Mouse (Mus musculus) bone marrow, adult 2 months (tissue): ENCODE measurements around the gene Ctf2. TPM values are rescaled to one million over a fixed set of nuclear protein-coding genes. Genes with fewer than 3 reads are reported as not detected.
A peak's percentile ranks its signal among the peaks of the same experiment; 100 is the strongest.

Experiments
- H3K27ac ChIP-seq: fragments of 200-500 bp; 2 replicates; pipeline ENCODE4 v1.5.1; 2012; ENCODE audit warnings: low read depth, mild to moderate bottlenecking, control low read depth, inconsistent platforms, low read length; ENCODE audit not compliant: control insufficient read depth, poor library complexity, insufficient read depth
- H3K4me1 ChIP-seq: fragments of 200-500 bp; 2 replicates; pipeline ENCODE4 v1.6.1; 2011; ENCODE audit warnings: low read length; ENCODE audit not compliant: control insufficient read depth, insufficient read depth
- H3K4me3 ChIP-seq: fragments of 200-500 bp; replicated peaks from 2 replicates; pipeline ENCODE3; 2011; ENCODE audit warnings: mild to moderate bottlenecking, low read depth, low read length, control low read depth; ENCODE audit not compliant: control insufficient read depth
- CTCF ChIP-seq: fragments of 200-500 bp; IDR thresholded peaks from 2 replicates; pipeline ENCODE4 v1.5.1; 2011; ENCODE audit warnings: low read length, control low read depth; ENCODE audit not compliant: control insufficient read depth, insufficient read depth
- POLR2A ChIP-seq: fragments of 200-500 bp; IDR thresholded peaks from 2 replicates; pipeline ENCODE4 v1.6.1; 2011; ENCODE audit warnings: low read depth, mild to moderate bottlenecking, control low read depth, low read length, borderline replicate concordance; ENCODE audit not compliant: control insufficient read depth
- WGBS: fragments of 180-500 bp; shearing (Covaris S2); methylation state at CpG from one replicate; pipeline ENCODE4 v1.1.7; 2018; 5-methylcytosine and 5-hydroxymethylcytosine counted together
- polyA plus RNA-seq: library from polyadenylated mRNA; stranded (reverse); fragments of >200 nt; gene quantifications from 2 replicates; pipeline ENCODE4 v1.2.4, GENCODE M21; 2011; ENCODE audit warnings: low replicate concordance; ENCODE audit not compliant: missing spikeins, insufficient read depth, insufficient read length

Ctf2 gene
- polyA plus RNA-seq, 1 experiment: not detected

DNA sequence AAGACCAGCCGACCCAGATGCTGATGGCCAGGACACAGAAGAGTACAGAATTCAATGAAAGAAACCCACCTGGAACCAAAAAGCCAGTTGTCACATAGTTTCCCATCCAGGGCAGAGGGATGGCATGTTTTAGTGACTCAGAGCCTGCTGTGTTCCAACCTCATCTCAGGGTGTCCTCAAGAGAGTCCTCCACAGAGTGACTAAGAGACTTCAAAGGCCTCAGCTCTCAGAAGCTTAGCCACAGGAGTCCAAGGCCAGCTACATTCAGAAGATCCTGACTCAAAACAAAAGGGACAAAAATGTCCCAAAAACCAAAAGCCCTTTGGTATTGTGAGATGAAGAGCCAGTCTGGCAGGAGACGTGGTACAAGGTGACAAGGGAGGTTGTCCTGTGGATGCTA is 53.2 kb downstream of the Ctf2 start:
- Histone ChIP-seq H3K4me1 (no peaks in the 10 kb centered on the region), H3K4me3 (no peak overlapping the region), H3K27ac (no peak overlapping the region)
- no peak for TF ChIP-seq CTCF
- TF ChIP-seq POLR2A: no peak
- WGBS: 87% methylated on average over 2 of the region's 2 CpGs

DNA sequence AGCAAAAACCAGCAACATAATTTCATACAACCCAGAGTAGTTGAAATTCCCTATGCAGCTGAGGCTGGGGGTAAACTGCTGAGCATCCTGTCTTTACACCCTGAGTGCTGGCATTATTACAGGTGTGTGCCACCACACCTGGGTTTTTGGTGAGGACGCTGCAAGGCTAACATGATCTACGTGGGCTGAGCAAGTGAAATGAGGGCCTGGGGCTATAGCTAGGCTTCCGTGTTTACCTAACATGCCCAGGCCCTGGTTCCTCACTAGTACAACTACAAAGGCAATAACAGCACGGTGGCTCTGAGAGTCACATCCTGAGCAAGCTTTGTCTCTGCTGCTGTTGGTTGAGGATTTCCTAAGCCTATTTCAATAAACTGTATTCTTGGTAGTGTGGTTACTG is 54.4 kb downstream of the Ctf2 start:
- no peak overlapping the region for H3K27ac ChIP-seq
- H3K4me1 ChIP-seq: no peaks in the 10 kb centered on the region
- no peak overlapping the region for H3K4me3 ChIP-seq
- 85% methylated on average over 4 of the region's 4 CpGs for WGBS
- TF ChIP-seq CTCF (no peak), POLR2A (no peak)

DNA sequence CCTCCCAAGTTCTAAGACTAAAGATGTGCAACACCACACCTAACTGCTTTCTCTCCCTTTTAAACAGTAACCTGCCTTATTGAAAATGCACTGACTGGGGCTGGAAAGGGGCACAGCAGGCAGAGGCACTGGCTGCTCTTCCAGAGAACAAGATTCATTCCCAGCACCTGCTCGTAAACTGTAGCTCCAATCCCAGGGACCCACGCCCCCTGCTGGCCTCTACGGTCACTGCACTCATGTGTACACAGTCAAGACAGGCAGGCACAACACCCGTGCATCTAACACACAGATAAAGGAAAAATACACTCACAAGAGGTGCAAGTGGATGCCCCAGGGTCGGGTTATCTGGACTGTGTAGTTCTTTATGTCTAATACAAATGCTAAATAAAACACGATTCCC is 54.9 kb downstream of the Ctf2 start:
- TF ChIP-seq CTCF: peak; percentile 92
- TF ChIP-seq POLR2A: no peak
- Histone ChIP-seq H3K27ac (no peak overlapping the region), H3K4me3 (no peak overlapping the region), H3K4me1 (no peaks in the 10 kb centered on the region)
- WGBS: 61% methylated on average over 6 of the region's 6 CpGs

DNA sequence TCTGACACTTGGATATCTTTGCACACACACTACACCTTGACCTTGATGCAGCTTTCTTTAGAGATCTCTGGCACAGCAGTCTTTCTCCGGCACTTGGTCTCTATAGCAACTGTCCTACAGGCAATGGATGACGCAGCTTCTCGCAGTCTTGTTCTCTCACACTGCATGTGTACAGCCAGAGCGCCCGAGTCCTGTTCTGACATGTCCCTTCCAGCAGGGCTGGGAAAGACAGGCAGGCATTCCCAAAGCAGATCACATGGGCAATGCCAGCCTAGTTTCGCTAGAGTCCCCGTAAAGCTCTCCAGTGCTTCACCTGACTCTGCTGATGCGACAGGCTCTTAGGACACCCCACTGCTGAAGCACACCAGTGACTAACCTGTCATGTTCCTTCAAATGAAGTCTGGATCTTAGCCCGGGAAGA is 56.6 kb downstream of the Ctf2 start:
- H3K4me3 ChIP-seq: no peak overlapping the region
- TF ChIP-seq CTCF (no peak), POLR2A (no peak)
- H3K4me1 ChIP-seq: no peaks in the 10 kb centered on the region
- H3K27ac ChIP-seq: no peak overlapping the region
- 91% methylated on average over 9 of the region's 9 CpGs for WGBS

DNA sequence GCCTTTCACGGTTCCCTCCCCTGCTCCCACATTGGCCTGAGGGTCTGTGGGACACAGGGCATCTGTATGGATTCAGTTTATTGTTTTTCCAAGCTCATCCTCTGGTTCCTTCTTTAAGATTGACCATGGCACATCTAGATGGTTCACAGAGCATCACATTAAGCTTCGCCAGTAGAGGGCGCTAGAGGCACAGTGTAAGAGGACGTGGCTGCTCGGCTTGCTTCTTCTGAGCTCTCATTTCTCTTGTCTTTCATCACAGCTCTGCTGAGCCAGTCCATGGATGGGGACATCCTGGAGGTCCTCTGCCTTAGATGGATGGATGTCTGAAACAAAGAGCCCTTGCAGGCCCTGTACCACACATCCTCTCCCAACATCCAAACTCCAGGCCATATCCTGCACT is 57.0 kb downstream of the Ctf2 start:
- TF ChIP-seq POLR2A (no peak), CTCF (peak; percentile 97)
- Histone ChIP-seq H3K27ac (no peak overlapping the region), H3K4me1 (no peaks in the 10 kb centered on the region), H3K4me3 (no peak overlapping the region)
- 8% methylated on average over 5 of the region's 5 CpGs for WGBS

DNA sequence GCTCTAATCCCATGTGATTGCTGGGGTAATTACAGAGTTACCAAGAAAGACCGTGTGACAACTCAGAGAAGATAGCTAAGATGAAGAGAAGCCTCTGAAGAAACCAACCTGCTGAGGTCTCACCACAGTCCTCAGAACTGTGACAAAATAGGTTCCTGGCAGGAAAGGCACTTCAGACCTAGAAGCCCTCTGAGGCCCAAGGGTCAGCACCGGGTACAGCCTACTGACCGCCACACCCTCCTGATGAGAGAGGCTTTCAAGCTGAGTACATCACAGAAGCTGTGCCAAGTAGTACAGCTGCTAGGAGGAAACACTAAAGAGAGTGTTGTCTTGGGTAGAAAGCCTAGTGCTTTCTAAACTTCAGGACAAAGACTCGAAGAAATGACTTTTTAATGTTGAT is 59.2 kb downstream of the Ctf2 start:
- Histone ChIP-seq H3K27ac (no peak overlapping the region), H3K4me3 (no peak overlapping the region), H3K4me1 (no peaks in the 10 kb centered on the region)
- WGBS: 80% methylated on average over 4 of the region's 4 CpGs
- TF ChIP-seq CTCF (no peak), POLR2A (no peak)

DNA sequence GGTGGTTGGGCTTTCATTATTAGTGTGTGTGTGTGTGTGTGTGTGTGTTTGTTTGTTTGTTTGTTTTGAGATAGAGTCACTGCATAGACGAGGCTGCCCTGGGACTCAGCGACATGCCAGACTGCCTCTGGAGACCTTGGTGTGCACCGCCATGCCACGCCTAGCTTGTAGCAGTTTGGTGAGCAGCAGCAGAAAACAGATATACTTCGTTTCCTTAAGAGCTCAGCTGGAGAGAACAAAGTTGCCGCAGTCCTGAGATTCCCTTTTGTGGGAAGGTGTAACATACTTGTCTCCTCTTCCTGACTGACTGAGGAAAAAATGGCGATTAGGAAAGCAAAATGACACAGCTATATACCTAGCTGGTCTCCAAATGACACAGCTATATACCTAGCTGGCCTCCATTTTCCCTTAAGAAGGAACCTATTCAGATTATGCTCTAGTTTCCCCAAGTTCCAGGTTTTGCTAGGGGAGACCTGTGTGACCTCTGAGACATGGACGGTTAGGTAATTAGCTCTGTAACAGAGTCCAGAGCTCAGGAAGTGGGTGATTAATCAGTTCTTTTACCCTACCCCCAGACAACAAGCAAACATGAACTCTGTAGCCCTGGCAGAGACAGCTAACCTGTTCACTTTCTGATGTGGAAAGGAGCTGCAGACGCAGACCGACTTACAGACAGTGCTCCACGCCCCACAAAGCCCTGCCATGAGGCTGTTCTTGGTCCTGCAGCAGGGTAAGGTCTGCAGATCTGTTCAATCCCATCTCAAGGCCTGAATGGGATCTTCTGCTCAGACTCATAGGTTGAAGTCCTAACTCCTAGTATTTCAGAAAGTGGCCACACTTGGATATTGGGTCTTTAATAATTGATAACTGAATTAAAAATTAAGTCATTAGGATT is 59.8 kb downstream of the Ctf2 start:
- Histone ChIP-seq H3K4me3 (no peak overlapping the region), H3K27ac (no peak overlapping the region), H3K4me1 (no peaks in the 10 kb centered on the region)
- WGBS: 79% methylated on average over 11 of the region's 11 CpGs
- TF ChIP-seq CTCF: no peak
- no peak for TF ChIP-seq POLR2A

Other genes with a start within 250 kb of the Ctf2 start
- gene Srcap, start 220.2 kb downstream of the Ctf2 start, polyA plus RNA-seq: 44.3 and 98.5 TPM in 2 replicates
- gene Gm42715, start 212.6 kb downstream of the Ctf2 start, polyA plus RNA-seq: 5.3 and 7.8 TPM in 2 replicates
- 20.5 and 41.0 TPM in 2 replicates for gene Tmem265, start 170.8 kb downstream of the Ctf2 start, polyA plus RNA-seq
- gene Phkg2, start 158.8 kb downstream of the Ctf2 start, polyA plus RNA-seq: 83.6 and 169 TPM in 2 replicates
- gene Ccdc189, start 143.6 kb downstream of the Ctf2 start, polyA plus RNA-seq: 9.9 and 15.2 TPM in 2 replicates
- 52.7 and 66.7 TPM in 2 replicates for gene Rnf40, start 143.4 kb downstream of the Ctf2 start, polyA plus RNA-seq
- gene Zfp629, start 116.4 kb downstream of the Ctf2 start, polyA plus RNA-seq: 6.3 and 14.2 TPM in 2 replicates
- gene Bcl7c, start 23.2 kb downstream of the Ctf2 start, polyA plus RNA-seq: 44.5 and 65.5 TPM in 2 replicates
- gene Ctf1, start 19.4 kb downstream of the Ctf2 start, polyA plus RNA-seq: not detected in 2 replicates
- 18.8 and 23.0 TPM in 2 replicates for gene Fbxl19, start 12.4 kb upstream of the Ctf2 start, polyA plus RNA-seq
- 7.6 and 14.6 TPM in 2 replicates for gene Orai3, start 37.6 kb upstream of the Ctf2 start, polyA plus RNA-seq
- gene Setd1a, start 44.5 kb upstream of the Ctf2 start, polyA plus RNA-seq: 24.2 and 36.3 TPM in 2 replicates
- gene Gm49388, start 53.4 kb upstream of the Ctf2 start, polyA plus RNA-seq: 0.75 TPM in 1 of 2 replicates, not detected in the other
- gene Hsd3b7, start 68.4 kb upstream of the Ctf2 start, polyA plus RNA-seq: 13.3 and 23.4 TPM in 2 replicates
- 246 and 342 TPM in 2 replicates for gene Stx4a, start 92.1 kb upstream of the Ctf2 start, polyA plus RNA-seq
- gene Stx1b, start 92.4 kb upstream of the Ctf2 start, polyA plus RNA-seq: 1.1 and 1.8 TPM in 2 replicates
- 15.9 and 24.7 TPM in 2 replicates for gene Zfp646, start 144.1 kb upstream of the Ctf2 start, polyA plus RNA-seq
- gene Zfp668, start 144.7 kb upstream of the Ctf2 start, polyA plus RNA-seq: 4.0 and 8.3 TPM in 2 replicates
- 1.6 TPM in 1 of 2 replicates, not detected in the other for gene Prss53, start 158.8 kb upstream of the Ctf2 start, polyA plus RNA-seq
- not detected in 2 replicates for gene Gm21974, start 163.3 kb upstream of the Ctf2 start, polyA plus RNA-seq
- 15.1 and 22.3 TPM in 2 replicates for gene Vkorc1, start 163.5 kb upstream of the Ctf2 start, polyA plus RNA-seq
- 42.4 and 66.8 TPM in 2 replicates for gene Bckdk, start 171.9 kb upstream of the Ctf2 start, polyA plus RNA-seq
- gene Kat8, start 180.3 kb upstream of the Ctf2 start, polyA plus RNA-seq: 14.5 and 15.7 TPM in 2 replicates
- 1.8 TPM in 1 of 2 replicates, not detected in the other for gene Prss8, start 197.9 kb upstream of the Ctf2 start, polyA plus RNA-seq
- gene Prss36, start 214.6 kb upstream of the Ctf2 start, polyA plus RNA-seq: 1.3 and 4.3 TPM in 2 replicates
- 627 and 763 TPM in 2 replicates for gene Fus, start 235.3 kb upstream of the Ctf2 start, polyA plus RNA-seq